Mouse (Mus musculus) activated CD4-positive, CD25-positive, alpha-beta regulatory T cell, adult 9 weeks (primary cell): ENCODE data around the gene Ube2r2. TPM values are rescaled to one million over a fixed set of nuclear protein-coding genes. Genes with fewer than 3 reads are reported as not detected.

ENCODE experiments used
- polyA plus RNA-seq: library from polyadenylated mRNA; unstranded; fragments of 100-300 nt; shearing (Covaris generic); gene quantifications from one replicate; pipeline ENCODE4 v1.2.1, GENCODE M21; 2017

Gene Ube2r2
- polyA plus RNA-seq = 26.1 TPM

GRCm38 (mm10) chr4:41135711-41136453 lies at the start of gene Ube2r2:
Gene Ube2r2, plus strand, starts transcription at chr4:41135743.

GRCm38 (mm10) chr4:41097871-41098576 lies 37.5 kb upstream of the Ube2r2 start, which contains the start of gene Aqp3:
Gene Aqp3, minus strand, starts transcription at chr4:41098183.

GRCm38 (mm10) chr4:41124180-41124951 lies 11.2 kb upstream of the Ube2r2 start, which contains the start of gene Nol6:
Gene Nol6, minus strand, starts transcription at chr4:41124455.

Other genes starting within 250 kb of the Ube2r2 start
- not detected for gene Spink4, start 215.7 kb upstream of the Ube2r2 start, polyA plus RNA-seq
- gene Bag1, start 187.4 kb upstream of the Ube2r2 start, polyA plus RNA-seq = 14.2 TPM
- gene Chmp5, start 187.3 kb upstream of the Ube2r2 start, polyA plus RNA-seq = 106 TPM
- 116 TPM for gene Nfx1, start 164.8 kb upstream of the Ube2r2 start, polyA plus RNA-seq
- not detected for gene Aqp7, start 87.6 kb upstream of the Ube2r2 start, polyA plus RNA-seq
- 10.1 TPM for gene Aqp3, start 37.6 kb upstream of the Ube2r2 start, polyA plus RNA-seq
- gene Nol6, start 11.3 kb upstream of the Ube2r2 start, polyA plus RNA-seq = 54.4 TPM
- gene Ubap2, start 139.4 kb downstream of the Ube2r2 start, polyA plus RNA-seq = 51.7 TPM
- gene Dcaf12, start 179.1 kb downstream of the Ube2r2 start, polyA plus RNA-seq = 64.4 TPM
- 86.8 TPM for gene Ubap1, start 213.3 kb downstream of the Ube2r2 start, polyA plus RNA-seq